Mouse (Mus musculus) MEL (cell line): Measurements from ENCODE around the gene Spag5. TPM values are rescaled to one million over a fixed set of nuclear protein-coding genes. Genes with fewer than 3 reads are reported as not detected.

ENCODE experiments used
- DNase-seq: peaks from one replicate; pipeline ENCODE4 v3.0.0; 2011; ENCODE audit warnings: low read depth, low spot score
- H3K27ac ChIP-seq: 2 replicates; pipeline ENCODE4 v1.5.1; 2012; ENCODE audit warnings: low read depth, mild to moderate bottlenecking, control low read depth, low read length, moderate library complexity; ENCODE audit not compliant: control insufficient read depth
- H3K27me3 ChIP-seq, 2 experiments: fragments of 150-350 bp in 1 of 2; sonication (generic) in 1 of 2; 2 replicates each; pipeline ENCODE4 v1.6.1; 2012; ENCODE audit warnings: low read length in 2 of 2, mild to moderate bottlenecking in 2 of 2, improper control_type of control experiment in 1 of 2, moderate library complexity in 1 of 2; ENCODE audit not compliant: insufficient read depth in 2 of 2, control insufficient read depth in 1 of 2
- H3K36me3 ChIP-seq, 2 experiments: 2 replicates each; pipeline ENCODE4 v1.6.1; 2012 to 2014; ENCODE audit warnings: low read length in 2 of 2, improper control_type of control experiment in 1 of 2, inconsistent platforms in 1 of 2, mild to moderate bottlenecking in 1 of 2; ENCODE audit not compliant: insufficient read depth in 2 of 2, control insufficient read depth in 1 of 2
- H3K4me1 ChIP-seq, 2 experiments: fragments of 150-350 bp in 1 of 2; sonication (generic) in 1 of 2; 2 replicates each; pipeline ENCODE4 v1.6.1; 2012; ENCODE audit warnings: low read length in 2 of 2, improper control_type of control experiment in 1 of 2, mild to moderate bottlenecking in 1 of 2; ENCODE audit not compliant: insufficient read depth in 2 of 2, control insufficient read depth in 1 of 2
- H3K4me3 ChIP-seq, 2 experiments: fragments of 150-350 bp in 1 of 2; sonication (generic) in 1 of 2; 2 replicates each; pipeline ENCODE4 v1.5.1; 2012; ENCODE audit warnings: low read depth in 2 of 2, low read length in 2 of 2, mild to moderate bottlenecking in 2 of 2, moderate library complexity in 2 of 2, control low read depth in 1 of 2, improper control_type of control experiment in 1 of 2; ENCODE audit not compliant: control insufficient read depth in 1 of 2, insufficient read depth in 1 of 2
- H3K79me2 ChIP-seq: 2 replicates; pipeline ENCODE4 v1.6.1; 2012; ENCODE audit warnings: mild to moderate bottlenecking, low read length, moderate library complexity; ENCODE audit not compliant: control insufficient read depth, poor library complexity, insufficient read depth
- H3K9ac ChIP-seq: 2 replicates; pipeline ENCODE4 v1.6.1; 2012; ENCODE audit warnings: low read depth, mild to moderate bottlenecking, control low read depth, low read length, moderate library complexity; ENCODE audit not compliant: control insufficient read depth, poor library complexity, severe bottlenecking
- H3K9me3 ChIP-seq: fragments of 150-350 bp; sonication (generic); replicated peaks from 2 replicates; pipeline ENCODE4 v1.6.1; 2012; ENCODE audit warnings: mild to moderate bottlenecking, low read length, improper control_type of control experiment, moderate library complexity; ENCODE audit not compliant: insufficient read depth
- CHD1 ChIP-seq: IDR thresholded peaks from 2 replicates; pipeline ENCODE4 v1.6.1; 2012; ENCODE audit warnings: low read depth, mild to moderate bottlenecking, inconsistent platforms, low read length, improper control_type of control experiment
- CTCF ChIP-seq, 3 experiments: IDR thresholded peaks in 2 of 3; conservative IDR thresholded peaks in 1 of 3; 2 replicates each; pipeline ENCODE4 v1.5.1; 2011 to 2012; ENCODE audit warnings: low read length in 3 of 3, low read depth in 2 of 3, mild to moderate bottlenecking in 2 of 3, improper control_type of control experiment in 1 of 3, inconsistent platforms in 1 of 3, mixed read lengths in 1 of 3, moderate library complexity in 1 of 3; ENCODE audit not compliant: control insufficient read depth in 1 of 3, insufficient read depth in 1 of 3, poor library complexity in 1 of 3, severe bottlenecking in 1 of 3
- JUND ChIP-seq: IDR thresholded peaks from 2 replicates; pipeline ENCODE4 v1.6.1; 2011; ENCODE audit warnings: low read depth, mild to moderate bottlenecking, improper control_type of control experiment, low read length
- KAT2A ChIP-seq: conservative IDR thresholded peaks from 2 replicates; pipeline ENCODE4 v1.6.1; 2012; ENCODE audit warnings: low read depth, low read length, improper control_type of control experiment, inconsistent platforms
- MAFK ChIP-seq: IDR thresholded peaks from 2 replicates; pipeline ENCODE4 v1.6.1; 2011; ENCODE audit warnings: low read depth, mild to moderate bottlenecking, low read length, improper control_type of control experiment, borderline replicate concordance
- MAX ChIP-seq: IDR thresholded peaks from 2 replicates; pipeline ENCODE4 v1.6.1; 2011; ENCODE audit warnings: low read length, improper control_type of control experiment
- MAZ ChIP-seq: IDR thresholded peaks from 2 replicates; pipeline ENCODE4 v1.6.1; 2012; ENCODE audit warnings: low read depth, mild to moderate bottlenecking, inconsistent platforms, low read length, improper control_type of control experiment
- MXI1 ChIP-seq: IDR thresholded peaks from 2 replicates; pipeline ENCODE4 v1.6.1; 2011; ENCODE audit warnings: mild to moderate bottlenecking, low read depth, low read length, improper control_type of control experiment
- MYB ChIP-seq: IDR thresholded peaks from 2 replicates; pipeline ENCODE4 v1.6.1; 2011; ENCODE audit warnings: mild to moderate bottlenecking, low read depth, low read length, improper control_type of control experiment
- MYC ChIP-seq: IDR thresholded peaks from 2 replicates; pipeline ENCODE4 v1.6.1; 2011; ENCODE audit warnings: low read depth, mild to moderate bottlenecking, low read length, improper control_type of control experiment, moderate library complexity
- NELFE ChIP-seq: IDR thresholded peaks from 2 replicates; pipeline ENCODE4 v1.6.1; 2011; ENCODE audit warnings: low read depth, low read length, improper control_type of control experiment
- NRF1 ChIP-seq: IDR thresholded peaks from 2 replicates; pipeline ENCODE4 v1.6.1; 2014; ENCODE audit warnings: low read depth, mild to moderate bottlenecking, inconsistent platforms, low read length, improper control_type of control experiment, moderate library complexity; ENCODE audit not compliant: poor library complexity, insufficient read depth, severe bottlenecking
- POLR2AphosphoS2 ChIP-seq: IDR thresholded peaks from 2 replicates; pipeline ENCODE4 v1.6.1; 2011; ENCODE audit warnings: low read length, improper control_type of control experiment
- POLR2AphosphoS5 ChIP-seq: IDR thresholded peaks from 2 replicates; pipeline ENCODE4 v1.6.1; 2012; ENCODE audit warnings: low read depth, borderline replicate concordance, mild to moderate bottlenecking, inconsistent platforms, low read length, moderate library complexity, mixed read lengths
- RAD21 ChIP-seq: IDR thresholded peaks from 2 replicates; pipeline ENCODE4 v1.6.1; 2011; ENCODE audit warnings: mild to moderate bottlenecking, low read depth, low read length, improper control_type of control experiment
- SMC3 ChIP-seq: IDR thresholded peaks from 2 replicates; pipeline ENCODE4 v1.6.1; 2011; ENCODE audit warnings: low read depth, low read length, improper control_type of control experiment
- TCF12 ChIP-seq: IDR thresholded peaks from 2 replicates; pipeline ENCODE4 v1.6.1; 2014; ENCODE audit warnings: low read depth, mild to moderate bottlenecking, inconsistent platforms, low read length, improper control_type of control experiment, moderate library complexity
- USF1 ChIP-seq: IDR thresholded peaks from 2 replicates; pipeline ENCODE4 v1.6.1; 2014; ENCODE audit warnings: low read depth, mild to moderate bottlenecking, inconsistent platforms, low read length, improper control_type of control experiment, moderate library complexity
- USF2 ChIP-seq, 2 experiments: IDR thresholded peaks; 2 replicates each; pipeline ENCODE4 v1.6.1; 2011 to 2012; ENCODE audit warnings: improper control_type of control experiment in 2 of 2, low read length in 2 of 2, borderline replicate concordance in 1 of 2, inconsistent platforms in 1 of 2, low read depth in 1 of 2, mild to moderate bottlenecking in 1 of 2; ENCODE audit not compliant: insufficient read depth in 1 of 2
- ZKSCAN1 ChIP-seq: IDR thresholded peaks from 2 replicates; pipeline ENCODE4 v1.6.1; 2012; ENCODE audit warnings: low read depth, mild to moderate bottlenecking, inconsistent platforms, low read length, improper control_type of control experiment, moderate library complexity
- ZNF384 ChIP-seq: IDR thresholded peaks from 2 replicates; pipeline ENCODE4 v1.6.1; 2012; ENCODE audit warnings: low read depth, mild to moderate bottlenecking, inconsistent platforms, low read length, improper control_type of control experiment
- polyA plus RNA-seq, 2 experiments: library from polyadenylated mRNA; stranded (reverse) in 1 of 2; unstranded in 1 of 2; fragments of >175 nt in 1 of 2; fragments of >200 nt in 1 of 2; gene quantifications; 2 replicates each; pipeline versions ENCODE4 v1.2.1 to v1.2.4; 2012; ENCODE audit warnings: low replicate concordance in 2 of 2, low read depth in 1 of 2; ENCODE audit not compliant: insufficient read length in 2 of 2, insufficient read depth in 1 of 2, missing spikeins in 1 of 2
- total RNA-seq: library from RNA; depleted of rRNA; stranded (reverse); fragments of 300-350 nt; gene quantifications from 2 replicates; pipeline ENCODE4 v1.2.3, GENCODE M21; 2012

The Spag5 gene
- total and polyA plus RNA-seq, 3 experiments: 40.1 to 274 (median 77.5) TPM

DNA sequence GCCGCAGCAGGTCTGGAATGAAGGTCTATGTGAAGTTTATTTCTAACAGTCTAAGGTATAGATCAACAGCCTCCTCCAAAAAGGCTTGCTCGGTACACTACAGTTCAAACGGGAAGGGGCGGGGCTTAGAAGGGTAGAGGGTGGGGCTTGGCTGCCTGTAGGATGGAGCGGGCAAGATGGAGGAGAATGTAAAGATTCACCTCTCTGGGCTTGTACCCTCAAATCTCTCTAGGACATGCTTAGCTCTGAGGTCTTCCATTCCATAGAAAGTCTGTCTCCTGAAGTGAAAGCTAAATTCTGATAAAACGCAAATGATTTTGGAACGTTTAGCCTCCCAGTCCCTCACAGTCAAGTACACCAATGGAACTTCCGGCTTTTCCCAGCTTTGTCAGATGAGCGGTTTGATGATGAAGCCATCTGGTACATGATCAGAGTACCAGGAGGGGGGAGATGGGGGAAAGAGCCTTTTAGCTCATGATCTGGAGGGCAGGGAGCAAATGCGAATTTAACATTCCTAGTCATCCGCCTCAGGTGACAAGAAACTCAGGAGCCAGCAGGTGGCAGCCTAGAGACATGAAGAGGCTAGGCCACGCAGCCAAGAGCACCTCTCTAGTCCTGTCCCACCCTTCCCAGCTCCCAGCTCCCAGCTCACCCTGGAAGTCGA, 58.9 kb downstream of the Spag5 start (continued):
- TF ChIP-seq MYC (no peak), MAZ (peak; percentile 46; the same call in 1 of the 2 replicates), SMC3 (peak; percentile 82), KAT2A (no peak), POLR2AphosphoS5 (no peak), CTCF (IDR thresholded peaks at IDR 0.05 in 2 of 3, conservative IDR thresholded peaks at IDR 0.05 in 1 of 3; ENCODE audit: control insufficient read depth in 1 of 3, insufficient read depth in 1 of 3, low read depth in 2 of 3, low read length in 3 of 3, poor library complexity in 1 of 3, severe bottlenecking in 1 of 3) (peak; percentile 81 to 92 (median 89)), JUND (no peak), MXI1 (no peak), TCF12 (peak; percentile 1; the same call in 1 of the 2 replicates), MAFK (no peak), USF2 (IDR thresholded peaks at IDR 0.05; ENCODE audit: borderline replicate concordance in 1 of 2, insufficient read depth in 1 of 2, low read depth in 1 of 2, low read length in 2 of 2) (no peak), RAD21 (peak; percentile 79), USF1 (no peak), CHD1 (no peak), MYB (no peak), ZKSCAN1 (no peak), ZNF384 (no peak)
- TF ChIP-seq, all 39 proteins: peak for 13

DNA sequence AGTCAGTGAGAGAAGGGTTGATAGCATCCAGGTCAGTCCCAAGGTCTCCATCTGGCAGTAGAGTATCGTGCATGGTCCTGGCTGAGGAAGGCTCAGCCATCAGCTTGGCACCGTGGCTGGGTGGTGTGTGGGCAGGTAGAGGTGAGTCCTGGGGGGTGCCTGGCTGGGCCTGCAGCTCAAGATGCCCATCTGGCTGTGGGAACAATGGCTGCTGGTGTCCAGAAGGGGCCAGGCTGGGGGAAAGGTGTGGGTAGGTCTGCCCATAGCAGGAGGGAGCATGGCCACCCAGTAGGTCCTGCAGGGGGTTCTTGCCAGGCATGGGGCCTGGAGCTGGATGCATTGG, 59.4 kb downstream of the Spag5 start:
- H3K27me3 ChIP-seq: peaks cover 2 to 3% of the 10 kb centered on the region in 2 experiments; a peak in 2 of 4 replicates
- H3K9me3 ChIP-seq: no peaks in the 10 kb centered on the region
- H3K4me3 ChIP-seq: peak overlapping the region in 1 of 2 experiments; percentile 64; a peak in 1 of 4 replicates
- H3K79me2 ChIP-seq: no peaks in the 10 kb centered on the region
- no peaks in the 10 kb centered on the region; a peak in 1 of 4 replicates for H3K36me3 ChIP-seq
- peak overlapping the region; percentile 28; the same call in 1 of the 2 replicates for H3K9ac ChIP-seq
- TF ChIP-seq NELFE: no peak
- no peak for TF ChIP-seq POLR2AphosphoS2
- 0 out of 2 replicates have a peak, but pooled peaks have one; percentile 2 for TF ChIP-seq NRF1
- TF ChIP-seq MAFK: no peak
- no peak for TF ChIP-seq MAX
- TF ChIP-seq, all 39 proteins: peak for 1
- no peak overlapping the region for H3K27ac ChIP-seq
- DNase-seq: no peak
- peaks cover 0 to 10% of the 10 kb centered on the region in 2 experiments; a peak in 2 of 4 replicates for H3K4me1 ChIP-seq
